Mouse (Mus musculus) lung, adult 2 months (tissue): ENCODE measurements around the gene Mmp2. TPM values are rescaled to one million over a fixed set of nuclear protein-coding genes. Genes with fewer than 3 reads are reported as not detected.

Source experiments
- DNase-seq: peaks from one replicate; pipeline ENCODE4 v3.0.0; 2022
- H3K4me1 ChIP-seq: fragments of 200-500 bp; 2 replicates; pipeline ENCODE4 v1.6.1; 2011; ENCODE audit warnings: low read length; ENCODE audit not compliant: control insufficient read depth, insufficient read depth
- H3K4me3 ChIP-seq: fragments of 200-500 bp; replicated peaks from 2 replicates; pipeline ENCODE3; 2011; ENCODE audit warnings: low read depth, mild to moderate bottlenecking, control low read depth, low read length; ENCODE audit errors: extremely low read depth
- CTCF ChIP-seq: fragments of 200-500 bp; IDR thresholded peaks from 2 replicates; pipeline ENCODE4 v1.5.1; 2011; ENCODE audit warnings: mild to moderate bottlenecking, low read length, control low read depth; ENCODE audit not compliant: insufficient read depth
- POLR2A ChIP-seq: fragments of 200-500 bp; IDR thresholded peaks from 2 replicates; pipeline ENCODE4 v1.6.1; 2011; ENCODE audit warnings: low read depth, mild to moderate bottlenecking, control low read depth, low read length, borderline replicate concordance; ENCODE audit errors: extremely low read depth
- WGBS: fragments of 180-500 bp; shearing (Covaris S2); methylation state at CpG from one replicate; pipeline ENCODE4 v1.1.7; 2018; 5-methylcytosine and 5-hydroxymethylcytosine counted together
- polyA plus RNA-seq: library from polyadenylated mRNA; depleted of rRNA; stranded (reverse); fragments of >200 nt; gene quantifications from 2 replicates; pipeline ENCODE4 v1.2.3, GENCODE M21; 2012

Gene Mmp2
- polyA plus RNA-seq, 1 experiment: 114 TPM

GRCm38 (mm10) chr8:92835901-92836300 lies 8.8 kb downstream of the Mmp2 start:
- no peak for DNase-seq
- TF ChIP-seq CTCF (no peak), POLR2A (no peak)

GRCm38 (mm10) chr8:92838616-92839015 lies 11.5 kb downstream of the Mmp2 start:
- TF ChIP-seq CTCF: no peak
- no peak for TF ChIP-seq POLR2A
- Histone ChIP-seq H3K4me3 (no peak overlapping the region), H3K4me1 (no peaks in the 10 kb centered on the region)
- WGBS: 60% methylated on average over 3 of the region's 3 CpGs
- DNase-seq: no peak

More at GRCm38 (mm10) chr8:92835901-92836300, 8.8 kb downstream of the Mmp2 start:
- 94% methylated on average over 11 of the region's 11 CpGs for WGBS
- Histone ChIP-seq H3K4me1 (no peaks in the 10 kb centered on the region), H3K4me3 (no peak overlapping the region)

GRCm38 (mm10) chr8:92839161-92839560 lies 12.1 kb downstream of the Mmp2 start:
- 87% methylated on average over 8 of the region's 8 CpGs for WGBS
- TF ChIP-seq POLR2A (no peak), CTCF (no peak)
- no peak overlapping the region for H3K4me3 ChIP-seq
- DNase-seq: no peak
- H3K4me1 ChIP-seq: no peaks in the 10 kb centered on the region

GRCm38 (mm10) chr8:92839876-92840275 lies 12.8 kb downstream of the Mmp2 start:
- DNase-seq: peak; percentile 50
- Histone ChIP-seq H3K4me1 (no peaks in the 10 kb centered on the region), H3K4me3 (no peak overlapping the region)
- WGBS: 38% methylated on average over 7 of the region's 7 CpGs
- no peak for TF ChIP-seq POLR2A
- TF ChIP-seq CTCF: no peak

GRCm38 (mm10) chr8:92846684-92847083 lies 19.6 kb downstream of the Mmp2 start:
- WGBS: 8% methylated on average over 3 of the region's 3 CpGs
- no peak for DNase-seq
- Histone ChIP-seq H3K4me1 (peaks cover 6% of the 10 kb centered on the region; the same call in 1 of the 2 replicates), H3K4me3 (no peak overlapping the region)
- no peak for TF ChIP-seq CTCF
- TF ChIP-seq POLR2A: no peak

GRCm38 (mm10) chr8:92847299-92847698 lies 20.2 kb downstream of the Mmp2 start:
- peaks cover 6% of the 10 kb centered on the region; the same call in 1 of the 2 replicates for H3K4me1 ChIP-seq
- DNase-seq: no peak
- TF ChIP-seq CTCF: no peak
- TF ChIP-seq POLR2A: no peak
- H3K4me3 ChIP-seq: no peak overlapping the region
- WGBS: 17% methylated on average over 9 of the region's 9 CpGs

GRCm38 (mm10) chr8:92849261-92849660 lies 22.2 kb downstream of the Mmp2 start:
- Histone ChIP-seq H3K4me3 (no peak overlapping the region), H3K4me1 (peaks cover 6% of the 10 kb centered on the region; the same call in 1 of the 2 replicates)
- no peak for DNase-seq
- WGBS: 71% methylated on average over 6 of the region's 6 CpGs
- TF ChIP-seq POLR2A: no peak

GRCm38 (mm10) chr8:92850239-92850638 lies 23.1 kb downstream of the Mmp2 start:
- Histone ChIP-seq H3K4me3 (no peak overlapping the region), H3K4me1 (peaks cover 6% of the 10 kb centered on the region; the same call in 1 of the 2 replicates)
- TF ChIP-seq POLR2A (no peak), CTCF (no peak)
- 56% methylated on average over 4 of the region's 4 CpGs for WGBS
- DNase-seq: no peak

- Histone ChIP-seq H3K4me3 (no peak overlapping the region), H3K4me1 (peaks cover 6% of the 10 kb centered on the region; the same call in 1 of the 2 replicates)
- DNase-seq: no peak
- no peak for TF ChIP-seq CTCF
- TF ChIP-seq POLR2A: no peak
- 71% methylated on average over 3 of the region's 3 CpGs for WGBS
Measured at GRCm38 (mm10) chr8:92851381-92851780, 24.3 kb downstream of the Mmp2 start.

- Histone ChIP-seq H3K4me3 (no peak overlapping the region), H3K4me1 (no peaks in the 10 kb centered on the region; the same call in 1 of the 2 replicates)
- 32% methylated on average over 18 of the region's 18 CpGs for WGBS
- TF ChIP-seq CTCF (no peak), POLR2A (no peak)
- DNase-seq: no peak
Measured at GRCm38 (mm10) chr8:92853188-92853983, 26.3 kb downstream of the Mmp2 start.
